Mouse (Mus musculus): ENCODE data around the gene Cdh23.

DNA sequence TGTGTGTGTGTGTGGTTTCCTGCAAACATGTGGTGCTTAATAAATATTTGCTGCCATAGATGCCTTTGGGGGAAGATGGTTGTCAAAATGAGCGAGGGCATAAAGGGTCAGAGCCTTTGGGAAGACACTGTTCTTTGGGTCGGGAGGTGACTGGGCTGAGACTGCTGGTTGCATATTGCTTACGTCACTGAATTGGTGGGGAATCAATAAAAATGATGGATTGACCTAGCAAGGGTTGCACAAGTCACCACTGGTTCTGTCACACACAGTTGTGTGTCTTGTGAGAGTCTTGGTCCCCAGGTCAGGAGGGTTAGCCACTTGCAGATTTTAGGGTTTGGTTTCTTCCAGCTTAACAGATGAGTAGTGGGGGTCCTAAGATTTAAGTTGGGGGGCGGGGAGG is 19.0 kb downstream of the Cdh23 start:
- TF ChIP-seq CTCF (IDR thresholded peaks at IDR 0.05; ENCODE audit: borderline replicate concordance, extremely low read depth, insufficient read depth, insufficient read length) (no peak), POLR2A (IDR thresholded peaks at IDR 0.05; ENCODE audit: borderline replicate concordance, extremely low read depth, insufficient read depth, insufficient read length, poor library complexity, severe bottlenecking) (no peak)

All from brain, embryonic 14.5 days (tissue).